Mouse (Mus musculus): ENCODE measurements around the gene Atg16l1.

Gene Atg16l1

DNA sequence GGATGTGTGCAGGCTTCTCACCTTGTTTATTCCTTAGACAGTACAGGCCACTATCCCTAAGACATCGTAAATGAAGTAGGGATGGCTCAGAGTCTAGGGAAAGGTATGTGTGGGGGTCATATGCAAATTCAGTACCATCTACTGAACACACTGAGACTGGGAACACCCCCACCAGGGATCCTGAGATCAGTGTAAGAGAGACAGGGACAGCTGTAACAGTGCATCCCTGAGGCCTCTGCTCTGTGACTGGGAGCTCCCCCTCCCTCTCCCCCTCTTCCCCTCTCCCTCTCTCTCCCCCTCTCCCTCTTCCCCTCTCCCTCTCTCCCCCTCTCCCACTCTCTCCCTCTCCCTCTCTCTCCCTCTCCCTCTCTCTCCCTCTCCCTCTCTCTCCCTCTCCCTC, 80.8 kb downstream of the Atg16l1 start:
- no peaks in the 10 kb centered on the region for H3K27me3 ChIP-seq (ENCODE audit: control insufficient read depth, insufficient read depth, low read length, poor library complexity, severe bottlenecking)
- no peak for DNase-seq (ENCODE audit: low read depth, low spot score)
- H3K36me3 ChIP-seq (ENCODE audit: control insufficient read depth, insufficient read depth, low read length, poor library complexity, severe bottlenecking), result no peaks in the 10 kb centered on the region

- no peak for DNase-seq (ENCODE audit: low read depth, low spot score)
- Histone ChIP-seq H3K27me3 (ENCODE audit: control insufficient read depth, insufficient read depth, low read length, poor library complexity, severe bottlenecking) (no peaks in the 10 kb centered on the region), H3K36me3 (ENCODE audit: control insufficient read depth, insufficient read depth, low read length, poor library complexity, severe bottlenecking) (no peaks in the 10 kb centered on the region)
Observed at GRCm38 (mm10) chr1:87837018-87837417, 81.3 kb downstream of the Atg16l1 start.

DNA sequence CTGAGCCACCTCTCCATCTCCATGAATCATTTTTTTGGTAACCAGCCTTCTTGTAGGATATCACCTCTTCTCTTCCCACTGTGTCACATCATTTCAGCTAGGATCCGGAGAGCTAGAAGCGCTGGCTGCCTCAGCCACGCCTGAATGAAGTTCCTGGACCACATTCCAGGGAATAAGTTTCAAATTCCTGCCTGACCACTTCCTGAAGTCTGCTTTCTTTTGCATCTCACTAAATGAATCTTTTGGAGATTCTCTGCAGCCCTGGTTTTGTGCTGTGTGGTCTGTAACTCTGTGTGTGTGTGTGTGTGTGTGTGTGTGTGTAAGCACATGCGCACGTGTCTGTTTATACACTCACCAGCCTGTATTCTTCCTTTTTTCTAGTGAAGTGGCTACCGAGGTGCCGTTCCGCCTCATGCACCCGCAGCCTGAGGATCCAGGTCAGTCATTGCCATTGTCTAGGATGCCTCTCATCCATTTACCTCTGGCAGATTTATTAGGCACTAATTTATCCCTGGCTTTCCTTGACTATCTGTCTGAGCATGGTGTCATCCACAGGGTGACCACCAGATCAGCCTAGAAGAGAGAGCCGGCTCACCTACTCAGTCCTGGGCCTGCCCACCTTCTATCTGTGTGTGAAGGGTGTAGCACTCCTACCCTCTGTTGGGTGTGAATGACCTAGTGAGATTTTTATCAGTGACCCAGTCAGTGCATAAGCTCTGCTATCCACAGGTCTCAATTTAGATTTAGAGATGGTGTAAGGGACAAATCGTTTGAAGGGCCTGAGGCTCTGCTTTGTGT, 84.9 kb downstream of the Atg16l1 start:
- peak; percentile 44 for DNase-seq (ENCODE audit: low read depth, low spot score)
- no peaks in the 10 kb centered on the region; the same call in 1 of the 2 replicates for H3K36me3 ChIP-seq (ENCODE audit: control insufficient read depth, insufficient read depth, low read length, poor library complexity, severe bottlenecking)
- H3K27me3 ChIP-seq (ENCODE audit: control insufficient read depth, insufficient read depth, low read length, poor library complexity, severe bottlenecking), result no peaks in the 10 kb centered on the region
